Mouse (Mus musculus) limb, embryonic 11.5 days (tissue): Measurements from ENCODE around the gene 1700122O11Rik. TPM values are rescaled to one million over a fixed set of nuclear protein-coding genes. Genes with fewer than 3 reads are reported as not detected.

Experiments
- ATAC-seq: fragments of 200-750 bp; cut with Nextera tagmentation; 2 replicates; pipeline ENCODE4 v1.8.0; 2017; ENCODE audit warnings: low read depth; ENCODE audit not compliant: insufficient number of reproducible peaks, low FRiP score, low TSS enrichment
- DNase-seq: peaks from one replicate; pipeline ENCODE4 v3.0.0-alpha.2; 2015; ENCODE audit warnings: low spot score
- H3K27ac ChIP-seq: fragments of 300-500 bp; sonication (generic); replicated peaks from 2 replicates; pipeline ENCODE4 v1.5.1; 2014; ENCODE audit warnings: low read depth, mild to moderate bottlenecking, low read length
- H3K27me3 ChIP-seq: fragments of 300-500 bp; sonication (generic); 2 replicates; pipeline ENCODE4 v1.6.1; 2014; ENCODE audit warnings: mild to moderate bottlenecking, low read length, mixed read lengths; ENCODE audit not compliant: control insufficient read depth, insufficient read depth
- H3K36me3 ChIP-seq: fragments of 300-500 bp; sonication (generic); 2 replicates; pipeline ENCODE4 v1.6.1; 2014; ENCODE audit warnings: mild to moderate bottlenecking, low read length, moderate library complexity, mixed read lengths; ENCODE audit not compliant: control insufficient read depth, insufficient read depth
- H3K4me1 ChIP-seq: fragments of 300-500 bp; sonication (generic); 2 replicates; pipeline ENCODE4 v1.6.1; 2014; ENCODE audit warnings: low read length, mixed read lengths; ENCODE audit not compliant: control insufficient read depth, insufficient read depth
- H3K4me2 ChIP-seq: fragments of 300-500 bp; sonication (generic); 2 replicates; pipeline ENCODE4 v1.6.1; 2014; ENCODE audit warnings: low read depth, mild to moderate bottlenecking, moderate library complexity; ENCODE audit not compliant: severe bottlenecking
- H3K4me3 ChIP-seq: fragments of 300-500 bp; sonication (generic); 2 replicates; pipeline ENCODE4 v1.5.1; 2014; ENCODE audit warnings: low read depth, low read length
- H3K9ac ChIP-seq: fragments of 300-500 bp; sonication (generic); 2 replicates; pipeline ENCODE4 v1.6.1; 2014; ENCODE audit warnings: mild to moderate bottlenecking, low read length
- H3K9me3 ChIP-seq: fragments of 300-500 bp; sonication (generic); 2 replicates; pipeline ENCODE4 v1.6.1; 2016; ENCODE audit warnings: low read length; ENCODE audit not compliant: control insufficient read depth
- WGBS: fragments of 180-500 bp; shearing (Covaris S2); extraction: QIAGEN DNeasy Blood & Tissue Kit; methylation state at CpG from one replicate; pipeline ENCODE4 v1.1.7; 2014; 5-methylcytosine and 5-hydroxymethylcytosine counted together
- polyA plus RNA-seq: library from polyadenylated mRNA; unstranded; fragments of >200 nt; fragmentation: Nextera tagmentation; extraction: Ambion mirVana; gene quantifications from 2 replicates; pipeline ENCODE4 v1.2.1, GENCODE M21; 2014

Gene 1700122O11Rik
- polyA plus RNA-seq, 1 experiment from 2014 or later, result not detected

GRCm38 (mm10) chr17:48036921-48037320 is 1.2 kb downstream of the 1700122O11Rik start:
- Histone ChIP-seq H3K4me3 (no peak overlapping the region), H3K27ac (no peak overlapping the region), H3K4me2 (no peak overlapping the region), H3K4me1 (peaks cover 18% of the 10 kb centered on the region), H3K36me3 (no peaks in the 10 kb centered on the region), H3K9ac (no peak overlapping the region), H3K27me3 (peaks cover 13% of the 10 kb centered on the region), H3K9me3 (no peaks in the 10 kb centered on the region)
- 65% methylated on average over 3 of the region's 3 CpGs for WGBS
- ATAC-seq (no peak), DNase-seq (no peak)

- Histone ChIP-seq H3K27ac (peak overlapping the region; percentile 57), H3K36me3 (no peaks in the 10 kb centered on the region), H3K9me3 (peaks cover 2% of the 10 kb centered on the region; the same call in 1 of the 2 replicates), H3K4me3 (peak overlapping the region; percentile 17), H3K4me1 (peaks cover 37% of the 10 kb centered on the region), H3K4me2 (peak overlapping the region; percentile 45), H3K9ac (peak overlapping the region; percentile 17; the same call in 1 of the 2 replicates), H3K27me3 (peaks cover 14% of the 10 kb centered on the region)
- peak; percentile 96 for ATAC-seq
- 4% methylated on average over 42 of the region's 42 CpGs for WGBS
- DNase-seq, result peak; percentile 94
These were observed 6.3 kb downstream of the 1700122O11Rik start for GRCm38 (mm10) chr17:48031521-48032430.

- Histone ChIP-seq H3K4me3 (no peak overlapping the region), H3K36me3 (no peaks in the 10 kb centered on the region), H3K4me2 (peak overlapping the region; percentile 7; the same call in 1 of the 2 replicates), H3K9ac (no peak overlapping the region), H3K4me1 (peaks cover 37% of the 10 kb centered on the region), H3K27me3 (peaks cover 5% of the 10 kb centered on the region), H3K27ac (no peak overlapping the region), H3K9me3 (peaks cover 3% of the 10 kb centered on the region; the same call in 1 of the 2 replicates)
- DNase-seq, result no peak
- 27% methylated on average over 12 of the region's 12 CpGs for WGBS
- ATAC-seq, result no peak
These were observed 8.9 kb downstream of the 1700122O11Rik start for GRCm38 (mm10) chr17:48029241-48029640.

GRCm38 (mm10) chr17:48028250-48028649 is 9.8 kb downstream of the 1700122O11Rik start:
- peaks cover 37% of the 10 kb centered on the region for H3K4me1 ChIP-seq
- no peaks in the 10 kb centered on the region for H3K36me3 ChIP-seq
- no peak overlapping the region for H3K9ac ChIP-seq
- DNase-seq (peak; percentile 52), ATAC-seq (no peak)
- no peak overlapping the region for H3K4me2 ChIP-seq
- 72% methylated on average over 5 of the region's 5 CpGs for WGBS
- H3K27me3 ChIP-seq, result peaks cover 5% of the 10 kb centered on the region; the same call in 1 of the 2 replicates
- H3K27ac ChIP-seq, result no peak overlapping the region
- no peak overlapping the region for H3K4me3 ChIP-seq
- peaks cover 3% of the 10 kb centered on the region; the same call in 1 of the 2 replicates for H3K9me3 ChIP-seq

- H3K27ac ChIP-seq, result no peak overlapping the region
- no peak overlapping the region for H3K4me3 ChIP-seq
- H3K4me1 ChIP-seq, result peaks cover 41% of the 10 kb centered on the region
- peaks cover 5% of the 10 kb centered on the region; the same call in 1 of the 2 replicates for H3K27me3 ChIP-seq
- no peak overlapping the region for H3K9ac ChIP-seq
- peaks cover 3% of the 10 kb centered on the region; the same call in 1 of the 2 replicates for H3K9me3 ChIP-seq
- DNase-seq (no peak), ATAC-seq (no peak)
- WGBS, result 71% methylated on average over 6 of the region's 6 CpGs
- no peaks in the 10 kb centered on the region for H3K36me3 ChIP-seq
- H3K4me2 ChIP-seq, result no peak overlapping the region
These were observed 10.4 kb downstream of the 1700122O11Rik start for GRCm38 (mm10) chr17:48027677-48028076.

GRCm38 (mm10) chr17:48027019-48027418 is 11.1 kb downstream of the 1700122O11Rik start:
- H3K27ac ChIP-seq, result no peak overlapping the region

GRCm38 (mm10) chr17:48024045-48024444 is 14.0 kb downstream of the 1700122O11Rik start:
- 63% methylated on average over 8 of the region's 8 CpGs for WGBS
- no peak overlapping the region for H3K4me2 ChIP-seq
- no peak overlapping the region for H3K27ac ChIP-seq
- DNase-seq (no peak), ATAC-seq (no peak)
- no peak overlapping the region for H3K9ac ChIP-seq
- no peak overlapping the region for H3K4me3 ChIP-seq
- H3K9me3 ChIP-seq, result peaks cover 3% of the 10 kb centered on the region; the same call in 1 of the 2 replicates
- H3K27me3 ChIP-seq, result peaks cover 7% of the 10 kb centered on the region; the same call in 1 of the 2 replicates
- peaks cover 11% of the 10 kb centered on the region for H3K4me1 ChIP-seq
- H3K36me3 ChIP-seq, result no peaks in the 10 kb centered on the region

More at GRCm38 (mm10) chr17:48027019-48027418, 11.1 kb downstream of the 1700122O11Rik start:
- Histone ChIP-seq H3K9ac (no peak overlapping the region), H3K27me3 (peaks cover 8% of the 10 kb centered on the region; the same call in 1 of the 2 replicates), H3K4me3 (no peak overlapping the region), H3K9me3 (peaks cover 3% of the 10 kb centered on the region; the same call in 1 of the 2 replicates), H3K4me1 (peaks cover 40% of the 10 kb centered on the region), H3K4me2 (no peak overlapping the region), H3K36me3 (no peaks in the 10 kb centered on the region)
- WGBS, result 93% methylated on average over 5 of the region's 5 CpGs
- ATAC-seq, result no peak
- DNase-seq, result no peak

- peaks cover 8% of the 10 kb centered on the region; the same call in 1 of the 2 replicates for H3K27me3 ChIP-seq
- no peak overlapping the region for H3K4me3 ChIP-seq
- H3K4me1 ChIP-seq, result 0 out of 2 replicates have a peak, but pooled peaks cover 6% of the 10 kb centered on the region
- no peak overlapping the region for H3K9ac ChIP-seq
- no peaks in the 10 kb centered on the region for H3K9me3 ChIP-seq
- no peaks in the 10 kb centered on the region for H3K36me3 ChIP-seq
- 0 out of 2 replicates have a peak, but pooled peaks have one; percentile 9 for ATAC-seq
- no peak overlapping the region for H3K27ac ChIP-seq
- H3K4me2 ChIP-seq, result no peak overlapping the region
- DNase-seq, result no peak
- WGBS, result 11% methylated on average over 2 of the region's 2 CpGs
These were observed 18.5 kb downstream of the 1700122O11Rik start for GRCm38 (mm10) chr17:48019585-48019984.
